Mouse (Mus musculus) stomach, embryonic 16.5 days (tissue): Measurements from ENCODE around the gene Klhl2. TPM values are rescaled to one million over a fixed set of nuclear protein-coding genes. Genes with fewer than 3 reads are reported as not detected.
A peak's percentile ranks its signal among the peaks of the same experiment; 100 is the strongest.

Experiments
- ATAC-seq: fragments of 200-750 bp; cut with Nextera tagmentation; 2 replicates; pipeline ENCODE4 v1.8.0; 2017; ENCODE audit warnings: moderate number of reproducible peaks, moderate TSS enrichment; ENCODE audit not compliant: insufficient read depth, low FRiP score
- H3K27ac ChIP-seq: fragments of 300-500 bp; sonication (generic); 2 replicates; pipeline ENCODE4 v1.5.1; 2014; ENCODE audit warnings: low read length
- H3K27me3 ChIP-seq: fragments of 300-500 bp; sonication (generic); 2 replicates; pipeline ENCODE4 v1.6.1; 2014; ENCODE audit warnings: low read length, control low read depth, mixed read lengths; ENCODE audit not compliant: control insufficient read depth, insufficient read depth
- H3K36me3 ChIP-seq: fragments of 300-500 bp; sonication (generic); 2 replicates; pipeline ENCODE4 v1.6.1; 2014; ENCODE audit warnings: low read length; ENCODE audit not compliant: control insufficient read depth, insufficient read depth
- H3K4me1 ChIP-seq: fragments of 300-500 bp; sonication (generic); 2 replicates; pipeline ENCODE4 v1.6.1; 2014; ENCODE audit warnings: low read length, control low read depth, mixed read lengths; ENCODE audit not compliant: control insufficient read depth, insufficient read depth
- H3K4me2 ChIP-seq: fragments of 300-500 bp; sonication (generic); 2 replicates; pipeline ENCODE4 v1.6.1; 2014; ENCODE audit warnings: low read depth, low read length, mixed read lengths
- H3K4me3 ChIP-seq: fragments of 300-500 bp; sonication (generic); replicated peaks from 2 replicates; pipeline ENCODE4 v1.5.1; 2014; ENCODE audit warnings: mild to moderate bottlenecking, low read length
- H3K9ac ChIP-seq: fragments of 300-500 bp; sonication (generic); 2 replicates; pipeline ENCODE4 v1.6.1; 2014; ENCODE audit warnings: low read length
- H3K9me3 ChIP-seq: fragments of 300-500 bp; sonication (generic); replicated peaks from 2 replicates; pipeline ENCODE4 v1.6.1; 2016; ENCODE audit warnings: low read length, control low read depth; ENCODE audit not compliant: control insufficient read depth
- WGBS: fragments of 180-500 bp; shearing (Covaris S2); extraction: QIAGEN DNeasy Blood & Tissue Kit; methylation state at CpG from one replicate; pipeline ENCODE4 v1.1.7; 2014; 5-methylcytosine and 5-hydroxymethylcytosine counted together
- polyA plus RNA-seq: library from polyadenylated mRNA; unstranded; fragments of >200 nt; fragmentation: Nextera tagmentation; extraction: Ambion mirVana; gene quantifications from 2 replicates; pipeline ENCODE4 v1.2.1, GENCODE M21; 2015

The Klhl2 gene
- polyA plus RNA-seq, 1 experiment from 2014 or later, result 5.6 TPM

GRCm38 (mm10) chr8:64735161-64735560 is 114.7 kb downstream of the Klhl2 start:
- no peaks in the 10 kb centered on the region for H3K4me1 ChIP-seq
- H3K27me3 ChIP-seq, result no peaks in the 10 kb centered on the region
- H3K36me3 ChIP-seq, result peaks cover 2% of the 10 kb centered on the region; the same call in 1 of the 2 replicates
- no peaks in the 10 kb centered on the region for H3K9me3 ChIP-seq
- H3K9ac ChIP-seq, result no peak overlapping the region
- H3K4me2 ChIP-seq, result no peak overlapping the region
- ATAC-seq, result no peak
- no peak overlapping the region for H3K27ac ChIP-seq
- H3K4me3 ChIP-seq, result no peak overlapping the region
- 84% methylated on average over 8 of the region's 8 CpGs for WGBS

DNA sequence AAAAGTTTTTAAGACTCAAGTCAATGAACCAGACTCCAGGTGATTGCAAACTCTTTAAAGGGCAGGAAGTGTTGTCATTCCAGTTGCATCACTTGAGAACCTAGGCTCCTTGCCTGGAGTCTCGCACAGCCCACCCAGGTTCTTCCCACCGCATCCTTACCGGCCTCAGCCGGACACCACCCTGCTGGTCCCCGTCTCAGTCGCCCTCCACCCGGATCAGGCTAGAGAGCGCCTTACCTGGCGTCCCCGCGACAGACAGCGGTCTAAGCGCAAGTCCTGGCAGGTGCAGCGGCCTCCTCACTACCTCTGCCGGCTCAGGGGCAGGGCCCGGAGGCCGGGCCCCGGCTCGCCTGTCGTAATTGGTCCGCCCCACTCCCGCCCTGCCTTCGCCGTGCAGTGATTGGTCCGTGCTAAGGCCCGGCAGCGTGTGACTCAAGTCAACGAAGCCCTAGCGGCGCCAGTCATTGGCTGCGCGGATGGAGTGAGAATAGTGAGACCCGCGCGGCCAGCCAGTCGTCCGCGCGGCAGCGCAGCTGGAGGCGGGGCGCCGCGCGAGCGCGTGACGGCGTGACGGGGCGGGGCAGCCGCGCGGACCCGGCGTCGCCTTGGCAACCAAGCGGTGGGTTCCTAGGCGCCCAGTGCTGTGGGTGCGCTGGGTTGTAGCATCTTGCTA is 116.4 kb downstream of the Klhl2 start, which contains the start of gene Msmo1:
TSS of gene Msmo1 (minus strand) at position 522 of the 673 bp plus-strand sequence.
- under 1% methylated on average over 60 of the region's 60 CpGs for WGBS
- H3K4me2 ChIP-seq, result peak within 1 kb of the TSS; percentile 63

GRCm38 (mm10) chr8:64732596-64732995 is 117.2 kb downstream of the Klhl2 start:
- ATAC-seq, result no peak
- 6% methylated on average over 9 of the region's 9 CpGs for WGBS
- H3K4me3 ChIP-seq, result peak overlapping the region; percentile 83
- H3K4me1 ChIP-seq, result peaks cover 3% of the 10 kb centered on the region; the same call in 1 of the 2 replicates
- H3K27me3 ChIP-seq, result no peaks in the 10 kb centered on the region
- peaks cover 2% of the 10 kb centered on the region; the same call in 1 of the 2 replicates for H3K36me3 ChIP-seq
- peak overlapping the region; percentile 55 for H3K4me2 ChIP-seq
- H3K9ac ChIP-seq, result peak overlapping the region; percentile 79
- no peaks in the 10 kb centered on the region for H3K9me3 ChIP-seq
- peak overlapping the region; percentile 80 for H3K27ac ChIP-seq

More for the DNA sequence above, 116.4 kb downstream of the Klhl2 start, which contains the start of gene Msmo1:
- Histone ChIP-seq H3K27me3 (no peaks in the 10 kb centered on the region), H3K9me3 (no peaks in the 10 kb centered on the region), H3K27ac (peak within 1 kb of the TSS; percentile 80), H3K36me3 (peaks cover 2% of the 10 kb centered on the region; the same call in 1 of the 2 replicates), H3K9ac (peak within 1 kb of the TSS; percentile 79), H3K4me1 (peaks cover 3% of the 10 kb centered on the region; the same call in 1 of the 2 replicates), H3K4me3 (peak within 1 kb of the TSS; percentile 83)
- ATAC-seq, result peak; percentile 100

DNA sequence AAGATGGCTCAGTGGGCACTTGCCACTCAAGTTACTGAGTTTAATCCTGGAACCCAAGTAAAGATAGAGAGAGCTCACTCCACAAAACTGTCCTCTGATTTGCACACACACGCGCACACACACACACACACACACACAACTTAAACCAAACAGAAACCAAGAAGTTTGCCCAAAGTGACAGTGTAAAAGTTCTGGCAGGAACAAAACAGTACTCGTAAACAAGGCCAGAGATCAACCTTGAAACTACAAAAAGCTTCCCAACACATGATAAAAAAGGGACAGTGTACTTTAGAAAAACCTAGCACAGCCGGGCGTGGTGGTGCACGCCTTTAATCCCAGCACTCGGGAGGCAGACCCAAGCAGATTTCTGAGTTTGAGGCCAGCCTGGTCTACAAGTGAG is 121.7 kb downstream of the Klhl2 start:
- peaks cover 9% of the 10 kb centered on the region for H3K36me3 ChIP-seq
- H3K27ac ChIP-seq, result no peak overlapping the region
- no peak overlapping the region for H3K4me2 ChIP-seq
- ATAC-seq, result no peak
- no peak overlapping the region for H3K4me3 ChIP-seq
- H3K27me3 ChIP-seq, result no peaks in the 10 kb centered on the region
- no peak overlapping the region for H3K9ac ChIP-seq
- H3K9me3 ChIP-seq, result no peaks in the 10 kb centered on the region
- WGBS, result 82% methylated on average over 7 of the region's 7 CpGs
- H3K4me1 ChIP-seq, result peaks cover 3% of the 10 kb centered on the region; the same call in 1 of the 2 replicates

GRCm38 (mm10) chr8:64726190-64726695 is 123.6 kb downstream of the Klhl2 start:
- peak; percentile 83 for ATAC-seq
- Histone ChIP-seq H3K4me2 (no peak overlapping the region), H3K36me3 (peaks cover 11% of the 10 kb centered on the region), H3K9ac (no peak overlapping the region), H3K9me3 (no peaks in the 10 kb centered on the region), H3K27me3 (no peaks in the 10 kb centered on the region), H3K4me3 (no peak overlapping the region), H3K4me1 (peaks cover 3% of the 10 kb centered on the region; the same call in 1 of the 2 replicates), H3K27ac (peak overlapping the region; percentile 72)
- 64% methylated on average over 4 of the region's 4 CpGs for WGBS

- Histone ChIP-seq H3K4me2 (no peak overlapping the region), H3K27me3 (no peaks in the 10 kb centered on the region), H3K4me1 (no peaks in the 10 kb centered on the region; the same call in 1 of the 2 replicates), H3K36me3 (peaks cover 19% of the 10 kb centered on the region), H3K9ac (no peak overlapping the region), H3K9me3 (no peaks in the 10 kb centered on the region), H3K27ac (no peak overlapping the region), H3K4me3 (no peak overlapping the region)
- WGBS, result 93% methylated on average over 2 of the region's 2 CpGs
- ATAC-seq, result no peak
These were observed 126.6 kb downstream of the Klhl2 start for GRCm38 (mm10) chr8:64723206-64723605.

- Histone ChIP-seq H3K4me1 (no peaks in the 10 kb centered on the region), H3K9ac (no peak overlapping the region), H3K4me2 (no peak overlapping the region), H3K27ac (no peak overlapping the region), H3K4me3 (no peak overlapping the region), H3K27me3 (no peaks in the 10 kb centered on the region), H3K9me3 (no peaks in the 10 kb centered on the region), H3K36me3 (peaks cover 25% of the 10 kb centered on the region)
- no peak for ATAC-seq
- 83% methylated on average over 7 of the region's 7 CpGs for WGBS
These were observed 131.9 kb downstream of the Klhl2 start for GRCm38 (mm10) chr8:64717868-64718267.

- no peak overlapping the region for H3K4me2 ChIP-seq
- no peaks in the 10 kb centered on the region for H3K27me3 ChIP-seq
- no peak overlapping the region for H3K4me3 ChIP-seq
- no peaks in the 10 kb centered on the region for H3K4me1 ChIP-seq
- no peak overlapping the region for H3K9ac ChIP-seq
- no peaks in the 10 kb centered on the region for H3K9me3 ChIP-seq
- H3K27ac ChIP-seq, result no peak overlapping the region
- peaks cover 7% of the 10 kb centered on the region; the same call in 1 of the 2 replicates for H3K36me3 ChIP-seq
- ATAC-seq, result no peak
- WGBS, result 90% methylated on average over 7 of the region's 7 CpGs
These were observed 137.3 kb downstream of the Klhl2 start for GRCm38 (mm10) chr8:64712499-64712898.

DNA sequence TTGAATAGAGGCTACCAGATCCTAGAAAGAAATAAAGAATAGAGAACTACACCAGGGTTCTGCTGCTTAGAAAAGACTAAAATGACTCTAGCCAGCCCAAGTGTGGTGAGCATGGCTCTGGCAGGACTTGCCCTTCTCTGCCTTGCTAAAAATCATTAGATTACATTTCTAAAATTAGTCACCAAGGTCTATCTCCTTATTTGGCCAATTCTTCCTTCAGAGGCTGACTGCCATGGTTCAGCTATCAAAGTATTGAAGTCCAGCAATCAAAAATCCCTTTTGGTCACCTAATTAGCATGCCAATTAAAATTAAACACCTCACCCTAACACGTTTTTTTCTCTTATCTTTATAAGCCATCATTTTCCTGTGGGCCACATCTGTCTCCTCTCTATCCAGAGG is 138.3 kb downstream of the Klhl2 start:
- Histone ChIP-seq H3K27me3 (no peaks in the 10 kb centered on the region), H3K4me1 (no peaks in the 10 kb centered on the region), H3K9ac (no peak overlapping the region), H3K4me2 (no peak overlapping the region), H3K9me3 (no peaks in the 10 kb centered on the region), H3K27ac (no peak overlapping the region), H3K4me3 (no peak overlapping the region), H3K36me3 (no peaks in the 10 kb centered on the region)
- 32% methylated on average over 1 of the region's 1 CpGs for WGBS
- no peak for ATAC-seq
